In genomic region chr10:78099860-78100259, GRCm38 (mm10) we compare ENCODE assay signal across 22 mouse cellular contexts. TPM values are rescaled to one million over a fixed set of nuclear protein-coding genes. Genes with fewer than 3 reads are reported as not detected.
"Had no signal": no experiment of that assay in that cellular context is flagged by ENCODE, and none has a peak within 500 bp of the region (broad histone marks: within the 10 kb centered on the region; RNA-seq: fewer than 3 reads in every experiment).

No protein-coding gene starts in this region.

RNA-seq across cellular contexts. Expression of gene Aire, which starts 56.5 kb away (rescaled TPM):
- polyA plus RNA-seq: liver, adult 2 months; liver, embryonic 13.5 days; liver, embryonic 14.5 days; liver, embryonic 15.5 days; liver, embryonic 16.5 days; liver, postnatal 0 days; lung, postnatal 0 days; macrophage; midbrain, embryonic 11.5 days; midbrain, embryonic 14.5 days; neural tube, embryonic 11.5 days had no signal

RNA-seq across cellular contexts. Expression of gene Dnmt3l, which starts 58.1 kb away (rescaled TPM):
- polyA plus RNA-seq: limb, embryonic 10.5 days; limb, embryonic 11.5 days; limb, embryonic 12.5 days; liver, adult 2 months; liver, embryonic 11.5 days; liver, embryonic 12.5 days; liver, embryonic 13.5 days; liver, embryonic 15.5 days; liver, embryonic 16.5 days; liver, postnatal 0 days; midbrain, embryonic 11.5 days; midbrain, embryonic 12.5 days; midbrain, embryonic 13.5 days; midbrain, embryonic 14.5 days; midbrain, embryonic 15.5 days; midbrain, embryonic 16.5 days; midbrain, postnatal 0 days; neural tube, embryonic 11.5 days; neural tube, embryonic 12.5 days had no signal
